Mouse (Mus musculus) liver, adult 2 months (tissue): ENCODE data around the gene Atp6v0a4. TPM values are rescaled to one million over a fixed set of nuclear protein-coding genes. Genes with fewer than 3 reads are reported as not detected.

Source experiments
- DNase-seq: peaks from one replicate; pipeline ENCODE4 v3.0.0-alpha.2; 2011; ENCODE audit warnings: low read depth, low spot score; ENCODE audit errors: extremely low read depth
- H3K27ac ChIP-seq: fragments of 200-500 bp; replicated peaks from 2 replicates; pipeline ENCODE4 v1.5.1; 2012; ENCODE audit warnings: low read depth, mild to moderate bottlenecking, control low read depth, inconsistent platforms, low read length; ENCODE audit not compliant: insufficient read depth
- H3K27me3 ChIP-seq: fragments of 200-500 bp; 2 replicates; pipeline ENCODE4 v1.6.1; 2012; ENCODE audit warnings: mild to moderate bottlenecking, moderate library complexity, low read length, inconsistent platforms; ENCODE audit not compliant: control insufficient read depth, insufficient read depth
- H3K36me3 ChIP-seq: fragments of 200-500 bp; 2 replicates; pipeline ENCODE4 v1.6.1; 2012; ENCODE audit warnings: low read length, inconsistent platforms; ENCODE audit not compliant: control insufficient read depth, insufficient read depth
- H3K4me1 ChIP-seq: fragments of 200-500 bp; 2 replicates; pipeline ENCODE4 v1.6.1; 2011; ENCODE audit warnings: low read length; ENCODE audit not compliant: control insufficient read depth, insufficient read depth
- H3K4me3 ChIP-seq: fragments of 200-500 bp; 2 replicates; pipeline ENCODE4 v1.5.1; 2011; ENCODE audit warnings: low read depth, mild to moderate bottlenecking, control low read depth, low read length, moderate library complexity; ENCODE audit not compliant: insufficient read depth
- H3K79me2 ChIP-seq: fragments of 200-500 bp; 2 replicates; pipeline ENCODE4 v1.6.1; 2012; ENCODE audit warnings: inconsistent platforms, mild to moderate bottlenecking, low read length, moderate library complexity; ENCODE audit not compliant: control insufficient read depth, insufficient read depth
- H3K9ac ChIP-seq: fragments of 200-500 bp; 2 replicates; pipeline ENCODE4 v1.6.1; 2012; ENCODE audit warnings: low read depth, mild to moderate bottlenecking, control low read depth, inconsistent platforms, low read length
- CTCF ChIP-seq: fragments of 200-500 bp; IDR thresholded peaks from 2 replicates; pipeline ENCODE4 v1.5.1; 2011; ENCODE audit warnings: low read depth, low read length, control low read depth
- POLR2A ChIP-seq: fragments of 200-500 bp; IDR thresholded peaks from 2 replicates; pipeline ENCODE4 v1.6.1; 2011; ENCODE audit warnings: low read length, control low read depth; ENCODE audit not compliant: insufficient read depth; ENCODE audit errors: extremely low read depth
- WGBS: fragments of 180-500 bp; shearing (Covaris S2); methylation state at CpG from one replicate; pipeline ENCODE4 v1.1.7; 2018; 5-methylcytosine and 5-hydroxymethylcytosine counted together
- polyA plus RNA-seq: library from polyadenylated mRNA; depleted of rRNA; stranded (reverse); fragments of >200 nt; gene quantifications from 2 replicates; pipeline ENCODE4 v1.2.3, GENCODE M21; 2012
- total RNA-seq: library from RNA; depleted of rRNA; stranded (reverse); fragments of >200 nt; gene quantifications from 2 replicates; pipeline ENCODE4 v1.2.3, GENCODE M21; 2014

Atp6v0a4 gene
- total and polyA plus RNA-seq, 2 experiments = 0.28 to 0.44 TPM

GRCm38 (mm10) chr6:38049601-38050000 lies 74.8 kb downstream of the Atp6v0a4 start:
- Histone ChIP-seq H3K27ac (no peak overlapping the region), H3K4me3 (no peak overlapping the region), H3K9ac (no peak overlapping the region), H3K27me3 (no peaks in the 10 kb centered on the region), H3K79me2 (no peaks in the 10 kb centered on the region), H3K4me1 (no peaks in the 10 kb centered on the region), H3K36me3 (no peaks in the 10 kb centered on the region)
- no peak for DNase-seq
- 98% methylated on average over 6 of the region's 6 CpGs for WGBS
- no peak for TF ChIP-seq POLR2A
- no peak for TF ChIP-seq CTCF

GRCm38 (mm10) chr6:38048800-38049561 lies 75.4 kb downstream of the Atp6v0a4 start:
- TF ChIP-seq POLR2A (no peak), CTCF (no peak)
- no peaks in the 10 kb centered on the region for H3K79me2 ChIP-seq
- peak overlapping the region; percentile 31 for H3K27ac ChIP-seq
- no peaks in the 10 kb centered on the region for H3K36me3 ChIP-seq
- WGBS = 77% methylated on average over 6 of the region's 6 CpGs
- H3K9ac ChIP-seq = no peak overlapping the region
- no peaks in the 10 kb centered on the region for H3K27me3 ChIP-seq
- DNase-seq = no peak
- H3K4me1 ChIP-seq = no peaks in the 10 kb centered on the region
- no peak overlapping the region for H3K4me3 ChIP-seq

DNA sequence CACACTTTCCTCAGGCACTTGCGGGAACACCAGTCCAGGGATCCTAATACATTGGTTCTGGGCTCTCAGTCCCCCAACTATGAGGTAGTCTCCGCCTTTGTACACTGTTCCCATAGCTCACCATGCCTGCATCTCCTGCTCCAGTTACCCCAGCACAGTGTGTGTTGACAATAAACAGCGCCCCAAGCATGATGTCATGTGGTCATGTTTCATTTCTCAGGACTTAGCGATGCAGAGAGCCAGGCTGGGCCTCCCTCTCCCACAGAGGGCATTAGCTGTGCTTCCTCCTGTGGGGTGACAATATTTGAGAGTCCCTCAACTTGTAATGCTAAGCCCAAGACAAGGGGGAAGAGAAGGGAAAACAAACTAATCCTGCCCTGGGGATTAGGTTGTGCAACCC lies 76.4 kb downstream of the Atp6v0a4 start:
- WGBS = 92% methylated on average over 4 of the region's 4 CpGs
- no peaks in the 10 kb centered on the region for H3K4me1 ChIP-seq
- no peaks in the 10 kb centered on the region for H3K36me3 ChIP-seq

GRCm38 (mm10) chr6:38046838-38047237 lies 77.5 kb downstream of the Atp6v0a4 start, which contains the start of gene Svopl:
Svopl (minus strand) TSS chr6:38046996.
- Histone ChIP-seq H3K9ac (no peak within 1 kb of the TSS), H3K4me3 (no peak within 1 kb of the TSS), H3K27me3 (no peaks in the 10 kb centered on the region), H3K79me2 (no peaks in the 10 kb centered on the region), H3K36me3 (no peaks in the 10 kb centered on the region), H3K4me1 (no peaks in the 10 kb centered on the region), H3K27ac (no peak within 1 kb of the TSS)
- whole genome bisulfite sequencing = 75% methylated on average over 6 of the region's 6 CpGs
- no peak for DNase-seq
- no peak for TF ChIP-seq CTCF
- no peak for TF ChIP-seq POLR2A

More for the DNA sequence above, 76.4 kb downstream of the Atp6v0a4 start:
- Histone ChIP-seq H3K27ac (no peak overlapping the region), H3K79me2 (no peaks in the 10 kb centered on the region), H3K4me3 (no peak overlapping the region), H3K27me3 (no peaks in the 10 kb centered on the region), H3K9ac (no peak overlapping the region)
- DNase-seq = no peak
- no peak for TF ChIP-seq POLR2A
- TF ChIP-seq CTCF = no peak

DNA sequence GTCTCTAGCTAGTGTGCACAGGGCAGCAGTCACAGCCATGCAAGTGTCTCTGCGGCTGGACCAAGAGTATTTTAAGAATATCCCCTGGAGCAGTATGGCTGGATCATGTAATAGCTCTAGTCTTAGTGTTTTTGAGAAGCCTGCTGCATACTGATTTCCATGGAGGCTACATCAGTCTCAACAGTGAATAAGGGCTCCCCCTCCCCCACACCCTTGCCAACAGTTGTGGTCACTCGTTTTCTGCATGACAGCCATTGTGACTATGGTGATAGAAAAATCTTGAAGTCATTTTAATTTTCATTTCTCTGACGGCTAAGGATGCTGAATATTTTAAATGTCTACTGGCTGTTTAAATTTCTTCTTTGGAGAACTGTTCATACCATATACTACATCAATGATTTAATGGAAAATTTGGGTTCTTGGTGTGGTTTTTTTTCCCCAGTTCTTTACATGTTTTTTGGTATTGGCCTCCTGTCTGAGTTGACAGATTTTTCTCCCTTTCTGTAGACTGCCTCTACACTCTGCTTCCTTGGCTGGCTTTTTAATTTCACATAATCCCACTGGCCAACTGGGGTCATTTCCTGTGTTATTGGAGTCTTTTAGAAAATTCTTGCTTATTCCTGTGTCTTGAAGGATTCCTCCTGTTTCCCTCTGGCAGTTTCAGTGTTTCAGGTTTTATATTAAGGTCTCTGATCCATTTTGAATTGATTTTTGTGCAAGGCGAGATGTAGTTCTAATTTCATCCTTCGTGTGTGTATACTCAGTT lies 91.4 kb downstream of the Atp6v0a4 start:
- Histone ChIP-seq H3K79me2 (no peaks in the 10 kb centered on the region), H3K27me3 (no peaks in the 10 kb centered on the region), H3K27ac (no peak overlapping the region), H3K4me3 (no peak overlapping the region), H3K4me1 (no peaks in the 10 kb centered on the region), H3K9ac (no peak overlapping the region), H3K36me3 (no peaks in the 10 kb centered on the region)
- 83% methylated on average over 5 of the region's 5 CpGs for WGBS
- TF ChIP-seq POLR2A = no peak
- no peak for TF ChIP-seq CTCF
- no peak for DNase-seq
